Mouse (Mus musculus) thymus, adult 2 months (tissue): Measurements from ENCODE around the gene Sfi1.
"Not testable (repeated sequence)": the region's sequence is repeated elsewhere in the genome, so short reads cannot be mapped to it uniquely, and the experiment has no call there.

Experiments used
- CTCF ChIP-seq: fragments of 200-500 bp; IDR thresholded peaks from 2 replicates; pipeline ENCODE4 v1.5.1; 2012; ENCODE audit warnings: mild to moderate bottlenecking, control low read depth, low read length, moderate library complexity, borderline replicate concordance; ENCODE audit not compliant: control insufficient read depth, poor library complexity, insufficient read depth; ENCODE audit errors: extremely low read depth
- POLR2A ChIP-seq: fragments of 200-500 bp; IDR thresholded peaks from 2 replicates; pipeline ENCODE4 v1.6.1; 2012; ENCODE audit warnings: mild to moderate bottlenecking, low read length, control low read depth, moderate library complexity; ENCODE audit not compliant: control insufficient read depth, poor library complexity, insufficient read depth; ENCODE audit errors: extremely low read depth

- not testable (repeated sequence) for TF ChIP-seq CTCF, POLR2A
Observed at GRCm38 (mm10) chr11:3173425-3174318, 19.6 kb downstream of the Sfi1 start.
